Mouse (Mus musculus): ENCODE results near the gene Hes1. TPM values are rescaled to one million over a fixed set of nuclear protein-coding genes. Genes with fewer than 3 reads are reported as not detected.
A peak's percentile ranks its signal among the peaks of the same experiment; 100 is the strongest.

Gene Hes1
- polyA plus RNA-seq, 1 experiment from 2014 or later, result 68.7 TPM

- Histone ChIP-seq H3K4me3 (ENCODE audit: low read length) (no peak overlapping the region), H3K27me3 (ENCODE audit: control insufficient read depth, insufficient read depth, low read length) (no peaks in the 10 kb centered on the region), H3K9ac (ENCODE audit: low read depth, low read length) (no peak overlapping the region), H3K4me1 (ENCODE audit: control insufficient read depth, insufficient read depth, low read length) (0 out of 2 replicates have a peak, but pooled peaks cover 8% of the 10 kb centered on the region), H3K4me2 (replicated peaks; ENCODE audit: low read depth, low read length) (no peak overlapping the region), H3K27ac (ENCODE audit: low read depth, low read length) (no peak overlapping the region), H3K36me3 (ENCODE audit: control insufficient read depth, insufficient read depth, low read length) (no peaks in the 10 kb centered on the region), H3K9me3 (ENCODE audit: control insufficient read depth, low read length) (no peaks in the 10 kb centered on the region)
- 23% methylated on average over 5 of the region's 5 CpGs for WGBS
- peak; percentile 86 for ATAC-seq (ENCODE audit: low FRiP score, low TSS enrichment)
Observed at GRCm38 (mm10) chr16:30045615-30046014, 18.6 kb upstream of the Hes1 start.

GRCm38 (mm10) chr16:30047010-30047409 is 17.2 kb upstream of the Hes1 start:
- H3K9ac ChIP-seq (ENCODE audit: low read depth, low read length), result no peak overlapping the region
- WGBS, result 86% methylated on average over 7 of the region's 7 CpGs

GRCm38 (mm10) chr16:30047421-30047831 is 16.8 kb upstream of the Hes1 start:
- Histone ChIP-seq H3K4me3 (ENCODE audit: low read length) (no peak overlapping the region), H3K27me3 (ENCODE audit: control insufficient read depth, insufficient read depth, low read length) (no peaks in the 10 kb centered on the region), H3K9me3 (ENCODE audit: control insufficient read depth, low read length) (no peaks in the 10 kb centered on the region), H3K4me2 (replicated peaks; ENCODE audit: low read depth, low read length) (no peak overlapping the region), H3K27ac (ENCODE audit: low read depth, low read length) (no peak overlapping the region), H3K4me1 (ENCODE audit: control insufficient read depth, insufficient read depth, low read length) (peaks cover 15% of the 10 kb centered on the region; the same call in 1 of the 2 replicates), H3K9ac (ENCODE audit: low read depth, low read length) (no peak overlapping the region), H3K36me3 (ENCODE audit: control insufficient read depth, insufficient read depth, low read length) (no peaks in the 10 kb centered on the region)
- WGBS, result 38% methylated on average over 11 of the region's 11 CpGs
- 0 out of 2 replicates have a peak, but pooled peaks have one; percentile 16 for ATAC-seq (ENCODE audit: low FRiP score, low TSS enrichment)

More at GRCm38 (mm10) chr16:30047010-30047409, 17.2 kb upstream of the Hes1 start:
- H3K27me3 ChIP-seq (ENCODE audit: control insufficient read depth, insufficient read depth, low read length), result no peaks in the 10 kb centered on the region
- no peaks in the 10 kb centered on the region for H3K9me3 ChIP-seq (ENCODE audit: control insufficient read depth, low read length)
- peaks cover 15% of the 10 kb centered on the region; the same call in 1 of the 2 replicates for H3K4me1 ChIP-seq (ENCODE audit: control insufficient read depth, insufficient read depth, low read length)
- H3K36me3 ChIP-seq (ENCODE audit: control insufficient read depth, insufficient read depth, low read length), result no peaks in the 10 kb centered on the region
- no peak overlapping the region for H3K4me3 ChIP-seq (ENCODE audit: low read length)
- H3K27ac ChIP-seq (ENCODE audit: low read depth, low read length), result no peak overlapping the region
- ATAC-seq (ENCODE audit: low FRiP score, low TSS enrichment), result no peak
- no peak overlapping the region for H3K4me2 ChIP-seq (replicated peaks; ENCODE audit: low read depth, low read length)

GRCm38 (mm10) chr16:30050767-30051490 is 13.3 kb upstream of the Hes1 start:
- H3K27ac ChIP-seq (ENCODE audit: low read depth, low read length), result no peak overlapping the region
- ATAC-seq (ENCODE audit: low FRiP score, low TSS enrichment), result no peak

GRCm38 (mm10) chr16:30052271-30052670 is 11.9 kb upstream of the Hes1 start:
- H3K4me3 ChIP-seq (ENCODE audit: low read length), result no peak overlapping the region
- no peaks in the 10 kb centered on the region for H3K27me3 ChIP-seq (ENCODE audit: control insufficient read depth, insufficient read depth, low read length)
- no peaks in the 10 kb centered on the region for H3K9me3 ChIP-seq (ENCODE audit: control insufficient read depth, low read length)
- H3K4me1 ChIP-seq (ENCODE audit: control insufficient read depth, insufficient read depth, low read length), result peaks cover 24% of the 10 kb centered on the region; the same call in 1 of the 2 replicates
- 64% methylated on average over 2 of the region's 2 CpGs for WGBS
- no peak for ATAC-seq (ENCODE audit: low FRiP score, low TSS enrichment)
- no peak overlapping the region for H3K4me2 ChIP-seq (replicated peaks; ENCODE audit: low read depth, low read length)
- no peaks in the 10 kb centered on the region for H3K36me3 ChIP-seq (ENCODE audit: control insufficient read depth, insufficient read depth, low read length)
- H3K27ac ChIP-seq (ENCODE audit: low read depth, low read length), result no peak overlapping the region
- no peak overlapping the region for H3K9ac ChIP-seq (ENCODE audit: low read depth, low read length)

More at GRCm38 (mm10) chr16:30050767-30051490, 13.3 kb upstream of the Hes1 start:
- H3K9me3 ChIP-seq (ENCODE audit: control insufficient read depth, low read length), result no peaks in the 10 kb centered on the region
- no peak overlapping the region for H3K4me2 ChIP-seq (replicated peaks; ENCODE audit: low read depth, low read length)
- H3K4me3 ChIP-seq (ENCODE audit: low read length), result no peak overlapping the region
- 54% methylated on average over 10 of the region's 10 CpGs for WGBS
- H3K9ac ChIP-seq (ENCODE audit: low read depth, low read length), result no peak overlapping the region
- H3K4me1 ChIP-seq (ENCODE audit: control insufficient read depth, insufficient read depth, low read length), result peaks cover 30% of the 10 kb centered on the region; the same call in 1 of the 2 replicates
- no peaks in the 10 kb centered on the region for H3K27me3 ChIP-seq (ENCODE audit: control insufficient read depth, insufficient read depth, low read length)
- H3K36me3 ChIP-seq (ENCODE audit: control insufficient read depth, insufficient read depth, low read length), result no peaks in the 10 kb centered on the region

GRCm38 (mm10) chr16:30052839-30053511 is 11.2 kb upstream of the Hes1 start:
- WGBS, result 55% methylated on average over 16 of the region's 16 CpGs
- no peak overlapping the region for H3K9ac ChIP-seq (ENCODE audit: low read depth, low read length)
- no peak overlapping the region for H3K4me3 ChIP-seq (ENCODE audit: low read length)
- no peaks in the 10 kb centered on the region for H3K27me3 ChIP-seq (ENCODE audit: control insufficient read depth, insufficient read depth, low read length)
- H3K9me3 ChIP-seq (ENCODE audit: control insufficient read depth, low read length), result no peaks in the 10 kb centered on the region
- peak overlapping the region; percentile 31; the same call in 1 of the 2 replicates for H3K27ac ChIP-seq (ENCODE audit: low read depth, low read length)
- peaks cover 22% of the 10 kb centered on the region; the same call in 1 of the 2 replicates for H3K4me1 ChIP-seq (ENCODE audit: control insufficient read depth, insufficient read depth, low read length)
- ATAC-seq (ENCODE audit: low FRiP score, low TSS enrichment), result peak; percentile 33; the same call in 1 of the 2 replicates
- H3K4me2 ChIP-seq (replicated peaks; ENCODE audit: low read depth, low read length), result no peak overlapping the region
- H3K36me3 ChIP-seq (ENCODE audit: control insufficient read depth, insufficient read depth, low read length), result no peaks in the 10 kb centered on the region

- 60% methylated on average over 4 of the region's 4 CpGs for WGBS
- H3K36me3 ChIP-seq (ENCODE audit: control insufficient read depth, insufficient read depth, low read length), result no peaks in the 10 kb centered on the region
- no peak overlapping the region for H3K4me2 ChIP-seq (replicated peaks; ENCODE audit: low read depth, low read length)
- H3K9me3 ChIP-seq (ENCODE audit: control insufficient read depth, low read length), result no peaks in the 10 kb centered on the region
- no peak overlapping the region for H3K4me3 ChIP-seq (ENCODE audit: low read length)
- no peak overlapping the region for H3K27ac ChIP-seq (ENCODE audit: low read depth, low read length)
- H3K4me1 ChIP-seq (ENCODE audit: control insufficient read depth, insufficient read depth, low read length), result peaks cover 32% of the 10 kb centered on the region
- no peaks in the 10 kb centered on the region for H3K27me3 ChIP-seq (ENCODE audit: control insufficient read depth, insufficient read depth, low read length)
- H3K9ac ChIP-seq (ENCODE audit: low read depth, low read length), result no peak overlapping the region
- no peak for ATAC-seq (ENCODE audit: low FRiP score, low TSS enrichment)
Observed at GRCm38 (mm10) chr16:30054541-30054940, 9.6 kb upstream of the Hes1 start.

GRCm38 (mm10) chr16:30055361-30055889 is 8.8 kb upstream of the Hes1 start:
- Histone ChIP-seq H3K36me3 (ENCODE audit: control insufficient read depth, insufficient read depth, low read length) (no peaks in the 10 kb centered on the region), H3K9me3 (ENCODE audit: control insufficient read depth, low read length) (no peaks in the 10 kb centered on the region), H3K4me2 (replicated peaks; ENCODE audit: low read depth, low read length) (no peak overlapping the region), H3K27me3 (ENCODE audit: control insufficient read depth, insufficient read depth, low read length) (no peaks in the 10 kb centered on the region), H3K4me3 (ENCODE audit: low read length) (no peak overlapping the region), H3K4me1 (ENCODE audit: control insufficient read depth, insufficient read depth, low read length) (peaks cover 40% of the 10 kb centered on the region), H3K9ac (ENCODE audit: low read depth, low read length) (no peak overlapping the region), H3K27ac (ENCODE audit: low read depth, low read length) (no peak overlapping the region)
- WGBS, result 28% methylated on average over 10 of the region's 10 CpGs
- ATAC-seq (ENCODE audit: low FRiP score, low TSS enrichment), result no peak

GRCm38 (mm10) chr16:30055927-30056326 is 8.3 kb upstream of the Hes1 start:
- no peak for ATAC-seq (ENCODE audit: low FRiP score, low TSS enrichment)
- WGBS, result 56% methylated on average over 7 of the region's 7 CpGs
- Histone ChIP-seq H3K36me3 (ENCODE audit: control insufficient read depth, insufficient read depth, low read length) (no peaks in the 10 kb centered on the region), H3K27ac (ENCODE audit: low read depth, low read length) (no peak overlapping the region), H3K4me1 (ENCODE audit: control insufficient read depth, insufficient read depth, low read length) (peaks cover 43% of the 10 kb centered on the region), H3K27me3 (ENCODE audit: control insufficient read depth, insufficient read depth, low read length) (no peaks in the 10 kb centered on the region), H3K4me3 (ENCODE audit: low read length) (no peak overlapping the region), H3K9me3 (ENCODE audit: control insufficient read depth, low read length) (no peaks in the 10 kb centered on the region), H3K9ac (ENCODE audit: low read depth, low read length) (no peak overlapping the region), H3K4me2 (replicated peaks; ENCODE audit: low read depth, low read length) (no peak overlapping the region)

Data from kidney, embryonic 14.5 days (tissue).